Mouse (Mus musculus): Measurements from ENCODE around the gene Limch1.

Gene Limch1

DNA sequence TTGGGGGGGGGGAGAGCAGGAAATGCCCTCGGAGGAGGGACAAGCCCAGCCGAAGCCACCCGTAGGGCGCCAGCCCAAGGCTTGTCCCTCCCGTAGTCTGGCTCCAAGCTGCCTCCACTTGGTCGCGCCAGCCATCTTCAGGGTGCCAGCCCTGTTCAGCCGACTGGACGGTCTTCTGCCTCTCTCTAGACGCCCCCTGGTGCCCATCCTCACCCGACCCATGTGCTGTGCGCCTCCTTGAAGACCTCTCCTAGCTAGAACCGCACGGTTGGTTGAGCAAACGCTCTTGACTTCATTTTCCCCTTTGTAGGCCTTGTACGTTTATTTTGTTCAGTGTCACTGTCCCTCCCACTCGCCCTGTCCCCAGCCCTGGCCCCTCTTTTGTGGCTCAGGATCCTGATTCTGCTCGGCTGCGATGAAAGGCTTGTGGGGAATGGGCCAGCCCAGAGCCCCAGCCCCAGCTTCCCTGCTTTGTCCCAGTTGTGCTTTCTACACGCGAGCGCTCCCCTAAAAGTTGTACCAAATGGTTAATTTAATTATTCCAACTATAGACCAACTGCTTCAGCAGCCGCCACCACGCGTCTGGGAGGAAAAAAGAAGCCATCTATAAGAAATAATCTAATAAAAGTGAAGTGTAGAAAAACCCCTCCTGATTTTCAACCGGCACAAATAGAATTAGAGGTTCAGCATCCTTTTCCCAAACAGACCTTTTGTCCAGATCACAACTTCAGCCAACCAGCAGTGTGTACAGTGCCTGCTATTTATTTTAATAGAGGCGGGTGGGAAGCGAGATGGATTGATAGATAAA is 356.4 kb downstream of the Limch1 start:
- peak in 1 of 2 experiments; percentile 40 for DNase-seq (ENCODE audit: low spot score in 2 of 2)

DNA sequence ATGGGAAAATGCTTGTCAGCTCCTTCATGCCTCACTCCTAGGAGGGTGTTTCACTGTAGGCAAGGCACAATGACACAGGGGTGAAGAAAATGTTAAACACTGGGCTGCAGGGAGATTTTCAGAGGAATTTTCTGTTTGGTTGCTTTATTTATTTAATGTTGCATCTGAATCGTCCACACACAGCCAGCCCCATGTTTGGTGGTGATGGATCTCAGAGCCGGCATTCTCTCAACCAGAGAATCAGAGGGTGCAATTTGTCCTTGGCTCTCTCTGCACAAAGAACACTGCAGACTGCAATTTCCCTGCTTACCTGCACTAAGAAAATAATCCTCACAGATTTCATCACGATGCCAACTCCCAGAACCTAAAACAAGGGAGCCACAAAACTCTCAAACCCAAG is 357.4 kb downstream of the Limch1 start:
- DNase-seq (ENCODE audit: low spot score in 2 of 2) = no peak

DNA sequence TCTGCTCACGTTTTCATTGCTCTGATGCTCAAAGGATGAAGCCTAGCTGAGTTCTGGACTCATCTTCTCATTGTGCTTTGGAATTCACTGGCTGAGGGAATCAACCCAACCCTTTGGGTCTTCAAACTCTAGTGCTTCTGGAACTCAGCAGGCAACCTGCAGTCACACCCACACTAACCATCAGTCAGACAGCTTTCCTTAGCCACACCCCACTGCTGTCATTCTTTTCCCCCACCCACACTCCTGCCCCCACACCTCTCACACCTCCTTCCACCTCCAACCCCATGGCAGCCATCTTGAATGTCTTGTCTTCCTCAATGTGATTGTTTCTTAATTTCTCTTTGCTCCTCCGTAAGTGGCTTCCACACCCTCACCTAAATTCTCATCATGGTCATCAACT is 360.6 kb downstream of the Limch1 start:
- DNase-seq (ENCODE audit: low spot score in 2 of 2) = no peak

All from right cerebral cortex, postnatal 10 days (tissue).